Mouse (Mus musculus) urinary bladder, adult 2 months (tissue): Measurements from ENCODE around the gene Pnmt. TPM values are rescaled to one million over a fixed set of nuclear protein-coding genes. Genes with fewer than 3 reads are reported as not detected.
"Not testable (repeated sequence)": the region's sequence is repeated elsewhere in the genome, so short reads cannot be mapped to it uniquely, and the experiment has no call there.

Experiments
- DNase-seq: peaks from one replicate; pipeline ENCODE4 v3.0.0; 2022; ENCODE audit warnings: low spot score
- polyA plus RNA-seq: library from polyadenylated mRNA; depleted of rRNA; stranded (reverse); fragments of >200 nt; gene quantifications from 2 replicates; pipeline ENCODE4 v1.2.3, GENCODE M21; 2012

Gene Pnmt
- polyA plus RNA-seq, 1 experiment = not detected

- DNase-seq = no peak
Observed at GRCm38 (mm10) chr11:98357396-98358160, 28.7 kb upstream of the Pnmt start.

- DNase-seq = peak; percentile 71
Observed at GRCm38 (mm10) chr11:98358161-98359083, 27.8 kb upstream of the Pnmt start, which contains the start of gene Stard3. TSS of gene Stard3 (plus strand) at chr11:98358368.

- no peak for DNase-seq
Observed at GRCm38 (mm10) chr11:98360866-98361521, 25.3 kb upstream of the Pnmt start.

- no peak for DNase-seq
Observed at GRCm38 (mm10) chr11:98363817-98364216, 22.4 kb upstream of the Pnmt start.

- DNase-seq = no peak
Observed at GRCm38 (mm10) chr11:98364410-98364809, 21.8 kb upstream of the Pnmt start.

- no peak for DNase-seq
Observed at GRCm38 (mm10) chr11:98366290-98366689, 20.0 kb upstream of the Pnmt start.

GRCm38 (mm10) chr11:98367171-98367862 is 18.9 kb upstream of the Pnmt start:
- no peak for DNase-seq

GRCm38 (mm10) chr11:98367863-98368186 is 18.4 kb upstream of the Pnmt start:
- DNase-seq = no peak

- no peak for DNase-seq
Observed at GRCm38 (mm10) chr11:98369337-98369736, 16.9 kb upstream of the Pnmt start.

GRCm38 (mm10) chr11:98370588-98370987 is 15.7 kb upstream of the Pnmt start:
- no peak for DNase-seq

- no peak for DNase-seq
Observed at GRCm38 (mm10) chr11:98371556-98372240, 14.6 kb upstream of the Pnmt start.

- no peak for DNase-seq
Observed at GRCm38 (mm10) chr11:98372406-98372805, 13.8 kb upstream of the Pnmt start.

- DNase-seq = no peak
Observed at GRCm38 (mm10) chr11:98373244-98373643, 13.0 kb upstream of the Pnmt start.

GRCm38 (mm10) chr11:98374266-98374665 is 12.0 kb upstream of the Pnmt start:
- no peak for DNase-seq

GRCm38 (mm10) chr11:98376756-98377155 is 9.5 kb upstream of the Pnmt start:
- no peak for DNase-seq

- no peak for DNase-seq
Observed at GRCm38 (mm10) chr11:98377787-98378186, 8.5 kb upstream of the Pnmt start.

GRCm38 (mm10) chr11:98379379-98379778 is 6.9 kb upstream of the Pnmt start:
- DNase-seq = no peak

GRCm38 (mm10) chr11:98380106-98380505 is 6.1 kb upstream of the Pnmt start:
- no peak for DNase-seq

- DNase-seq = no peak
Observed at GRCm38 (mm10) chr11:98381651-98382050, 4.6 kb upstream of the Pnmt start.

GRCm38 (mm10) chr11:98382405-98382804 is 3.8 kb upstream of the Pnmt start:
- not testable (repeated sequence) for DNase-seq
